Comparison of ENCODE assay signal across 10 mouse cellular contexts in the genomic region with DNA sequence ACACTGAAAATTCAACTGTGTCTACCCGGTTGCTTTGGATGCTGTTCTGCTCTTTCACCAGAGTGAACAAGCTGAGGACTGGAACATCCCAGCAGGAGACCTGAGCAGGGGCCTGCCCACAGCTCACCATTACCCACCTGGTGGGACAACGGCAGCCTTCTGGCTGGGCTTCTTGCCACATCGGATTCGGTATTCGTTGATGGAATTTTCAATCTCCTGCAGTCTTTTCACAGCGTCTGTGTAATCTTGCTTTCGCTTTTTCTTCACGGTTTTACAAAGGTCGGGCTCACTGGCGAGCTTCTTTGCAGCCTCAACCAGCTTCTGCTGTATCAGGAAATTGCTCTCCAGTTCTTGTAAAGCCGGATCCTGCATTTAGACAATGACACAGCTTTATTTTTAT. TPM values are rescaled to one million over a fixed set of nuclear protein-coding genes. Genes with fewer than 3 reads are reported as not detected.
DNase-seq lines count a peak whose midpoint lies in the region; ATAC-seq lines count a peak whose summit lies in the region.
"Had no signal": no experiment of that assay in that cellular context is flagged by ENCODE, and none has a peak within 500 bp of the region (broad histone marks: within the 10 kb centered on the region; RNA-seq: fewer than 3 reads in every experiment).

No protein-coding gene starts in this region.

- H3K27ac ChIP-seq in midbrain, embryonic 14.5 days (replicated peaks; ENCODE audit: low read depth, low read length) = no peak overlapping the region
- H3K27ac ChIP-seq in midbrain, embryonic 15.5 days = no peak overlapping the region
- 0 out of 2 replicates have a peak overlapping the region, but pooled peaks have one; percentile 24 for H3K27ac ChIP-seq in neural tube, embryonic 15.5 days (replicated peaks)

- H3K36me3 ChIP-seq in midbrain, embryonic 14.5 days (ENCODE audit: control insufficient read depth, insufficient read depth, low read length) = peaks cover 19% of the 10 kb centered on the region
- H3K36me3 ChIP-seq in midbrain, embryonic 15.5 days (replicated peaks) = 0 out of 2 replicates have a peak, but pooled peaks cover 4% of the 10 kb centered on the region
- H3K36me3 ChIP-seq in neural tube, embryonic 15.5 days = peaks cover 20% of the 10 kb centered on the region

- no peak overlapping the region for H3K4me2 ChIP-seq in midbrain, embryonic 14.5 days (ENCODE audit: low read length)
- no peak overlapping the region for H3K4me2 ChIP-seq in midbrain, embryonic 15.5 days
- no peak overlapping the region for H3K4me2 ChIP-seq in neural tube, embryonic 15.5 days
- H3K4me2 ChIP-seq: midbrain, embryonic 11.5 days had no signal

- no peak overlapping the region for H3K4me3 ChIP-seq in midbrain, embryonic 14.5 days (replicated peaks; ENCODE audit: low read depth, low read length)
- no peak overlapping the region for H3K4me3 ChIP-seq in midbrain, embryonic 15.5 days
- H3K4me3 ChIP-seq in neural tube, embryonic 15.5 days (replicated peaks) = no peak overlapping the region

- H3K9me3 ChIP-seq in midbrain, embryonic 14.5 days (ENCODE audit: control insufficient read depth, low read length) = no peaks in the 10 kb centered on the region
- H3K9me3 ChIP-seq in midbrain, embryonic 15.5 days = no peaks in the 10 kb centered on the region
- H3K9me3 ChIP-seq in neural tube, embryonic 15.5 days (replicated peaks) = no peaks in the 10 kb centered on the region

- peak; percentile 31 for DNase-seq in heart, adult 8-10 months (ENCODE audit: low spot score)
- DNase-seq in heart, adult 9 months (ENCODE audit: low spot score in 2 of 2) = no peak
- DNase-seq in midbrain, embryonic 14.5 days = peak; percentile 18
- DNase-seq in cerebellum, adult 9-10 months = peak; percentile 61
- no peak for DNase-seq in thymus, adult 18-20 months
- DNase-seq: kidney, postnatal 14 days; liver had no signal

- no peaks in the 10 kb centered on the region for H3K4me1 ChIP-seq in midbrain, embryonic 14.5 days (ENCODE audit: control insufficient read depth, insufficient read depth, low read length)
- H3K4me1 ChIP-seq in midbrain, embryonic 15.5 days = no peaks in the 10 kb centered on the region
- H3K4me1 ChIP-seq in neural tube, embryonic 15.5 days = peaks cover 7% of the 10 kb centered on the region; the same call in 1 of the 2 replicates

- H3K27me3 ChIP-seq in midbrain, embryonic 14.5 days (ENCODE audit: control insufficient read depth, insufficient read depth, low read length) = no peaks in the 10 kb centered on the region
- no peaks in the 10 kb centered on the region for H3K27me3 ChIP-seq in midbrain, embryonic 15.5 days (replicated peaks)
- no peaks in the 10 kb centered on the region for H3K27me3 ChIP-seq in neural tube, embryonic 15.5 days (replicated peaks)

- 65% methylated on average over 11 of the region's 11 CpGs for WGBS in midbrain, embryonic 14.5 days
- WGBS in midbrain, embryonic 15.5 days = 56% methylated on average over 11 of the region's 11 CpGs
- WGBS in neural tube, embryonic 15.5 days = 66% methylated on average over 11 of the region's 11 CpGs

- H3K9ac ChIP-seq in midbrain, embryonic 14.5 days (replicated peaks; ENCODE audit: low read length) = no peak overlapping the region
- no peak overlapping the region for H3K9ac ChIP-seq in midbrain, embryonic 15.5 days
- no peak overlapping the region for H3K9ac ChIP-seq in neural tube, embryonic 15.5 days (replicated peaks)

- no peak for ATAC-seq in midbrain, embryonic 14.5 days (ENCODE audit: low FRiP score, low TSS enrichment)
- ATAC-seq in midbrain, embryonic 15.5 days (replicated peaks) = no peak
- ATAC-seq in neural tube, embryonic 15.5 days (ENCODE audit: low FRiP score) = no peak

RNA-seq across cellular contexts. Expression of gene Lmod3, which starts 52.5 kb away (rescaled TPM):
- total RNA-seq in heart, adult 8-10 months (2022) = 10 to 100 TPM; 66.2 to 86.5 (median 72.0) TPM
- not detected in 2 replicates for polyA plus RNA-seq in midbrain, embryonic 14.5 days (2014; fragmentation: Nextera tagmentation; extraction: Ambion mirVana)
- polyA plus RNA-seq in midbrain, embryonic 15.5 days (2015; fragmentation: Nextera tagmentation; extraction: Ambion mirVana) = not detected in 2 replicates
- 0.61 and 0.63 TPM in 2 replicates for polyA plus RNA-seq in neural tube, embryonic 15.5 days (2015; fragmentation: Nextera tagmentation; extraction: Ambion mirVana)

Comparison
In these comparisons a context has a peak if more than half of its experiments do, and no peak if none do; other contexts are left out.
1. DNase-seq: peak in heart, adult 8-10 months (single experiment), midbrain, embryonic 14.5 days (single experiment) and cerebellum, adult 9-10 months (single experiment); none in heart, adult 9 months (0 of 2) and thymus, adult 18-20 months (0 of 2).